Mouse (Mus musculus): ENCODE results near the gene Zfp13.

DNA sequence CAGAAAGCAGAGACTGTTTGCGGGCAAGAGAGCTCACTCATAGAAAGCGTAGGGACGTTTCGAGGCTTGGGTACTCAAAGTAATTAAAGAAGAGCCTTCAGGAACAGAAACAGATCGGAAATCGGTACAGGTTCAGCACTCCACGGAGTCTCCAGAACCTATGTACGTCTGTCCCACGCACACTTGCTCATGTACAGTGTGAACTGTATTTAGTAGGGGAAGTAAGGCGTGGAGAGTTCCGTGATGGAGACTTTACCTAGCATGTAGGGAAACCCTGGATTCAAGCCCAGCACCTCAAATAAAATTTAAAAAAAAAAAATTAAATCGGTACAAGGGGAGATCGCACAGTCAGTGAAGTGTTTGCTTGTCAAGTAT lies 6.4 kb downstream of the Zfp13 start:
- no peak for TF ChIP-seq POLR2A (IDR thresholded peaks at IDR 0.05; ENCODE audit: control insufficient read depth, extremely low read depth, insufficient read depth, low read length, poor library complexity)
- TF ChIP-seq CTCF (IDR thresholded peaks at IDR 0.05; ENCODE audit: borderline replicate concordance, control insufficient read depth, extremely low read depth, insufficient read depth, low read length, poor library complexity): no peak
